Mouse (Mus musculus): ENCODE data around the gene Mmp15. TPM values are rescaled to one million over a fixed set of nuclear protein-coding genes. Genes with fewer than 3 reads are reported as not detected.
"Not testable (repeated sequence)": the region's sequence is repeated elsewhere in the genome, so short reads cannot be mapped to it uniquely, and the experiment has no call there.

The Mmp15 gene
- total RNA-seq, 2 experiments from 2014 or later: 13.8 to 17.0 TPM

- DNase-seq: no peak
- Histone ChIP-seq H3K27ac (no peak overlapping the region), H3K4me3 (no peak overlapping the region)
- intact Hi-C loops (cut with DNase I): no loop called here
- TF ChIP-seq CTCF (IDR thresholded peaks at IDR 0.05): no peak
These were observed 17.7 kb downstream of the Mmp15 start for GRCm38 (mm10) chr8:95369581-95370326.

- Histone ChIP-seq H3K27ac (peak overlapping the region; percentile 67), H3K4me3 (peak overlapping the region; percentile 24)
- intact Hi-C loops (cut with DNase I): no loop called here
- peak; percentile 57 for DNase-seq
- TF ChIP-seq CTCF (IDR thresholded peaks at IDR 0.05): no peak
These were observed 21.4 kb downstream of the Mmp15 start for GRCm38 (mm10) chr8:95373389-95374002.

GRCm38 (mm10) chr8:95374429-95374828 lies 22.4 kb downstream of the Mmp15 start:
- no peak for TF ChIP-seq CTCF (IDR thresholded peaks at IDR 0.05)
- intact Hi-C loops (cut with DNase I): no loop called here
- Histone ChIP-seq H3K4me3 (no peak overlapping the region), H3K27ac (peak overlapping the region; percentile 67)
- no peak for DNase-seq

- intact Hi-C loops (cut with DNase I): no loop called here
- Histone ChIP-seq H3K27ac (peak overlapping the region; percentile 82), H3K4me3 (no peak overlapping the region)
These were observed 23.4 kb downstream of the Mmp15 start for GRCm38 (mm10) chr8:95375374-95375930.

GRCm38 (mm10) chr8:95376309-95376999 lies 24.4 kb downstream of the Mmp15 start:
- intact Hi-C loops (cut with DNase I): loop anchor here (2.0 kb wide), 1 partner anchor 22 kb away; no protein-coding TSS in a partner anchor
- DNase-seq: peak; percentile 65
- Histone ChIP-seq H3K4me3 (no peak overlapping the region), H3K27ac (peak overlapping the region; percentile 82)
- TF ChIP-seq CTCF (IDR thresholded peaks at IDR 0.05): no peak

More at GRCm38 (mm10) chr8:95375374-95375930, 23.4 kb downstream of the Mmp15 start:
- no peak for TF ChIP-seq CTCF (IDR thresholded peaks at IDR 0.05)
- DNase-seq: no peak

- intact Hi-C loops (cut with DNase I): loop anchor here (2.0 kb wide), 1 partner anchor 22 kb away; no protein-coding TSS in a partner anchor
- Histone ChIP-seq H3K4me3 (no peak overlapping the region), H3K27ac (peak overlapping the region; percentile 82)
- no peak for TF ChIP-seq CTCF (IDR thresholded peaks at IDR 0.05)
- no peak for DNase-seq
These were observed 25.0 kb downstream of the Mmp15 start for GRCm38 (mm10) chr8:95377101-95377500.

- no peak for TF ChIP-seq CTCF (IDR thresholded peaks at IDR 0.05)
- peak overlapping the region; percentile 9 for H3K4me3 ChIP-seq
- DNase-seq: peak; percentile 83
- H3K27ac ChIP-seq: peak overlapping the region; percentile 82
- intact Hi-C loops (cut with DNase I): loop anchor here (2.0 kb wide), 1 partner anchor 23 kb away; no protein-coding TSS in a partner anchor
These were observed 25.8 kb downstream of the Mmp15 start for GRCm38 (mm10) chr8:95377863-95378291.

GRCm38 (mm10) chr8:95378928-95379327 lies 26.9 kb downstream of the Mmp15 start:
- H3K4me3 ChIP-seq; intact Hi-C loops (cut with DNase I); DNase-seq: not testable (repeated sequence)
- 0 out of 2 replicates have a peak overlapping the region, but pooled peaks have one; percentile 4 for H3K27ac ChIP-seq

GRCm38 (mm10) chr8:95380953-95381352 lies 28.9 kb downstream of the Mmp15 start:
- DNase-seq: no peak
- intact Hi-C loops (cut with DNase I): no loop called here

GRCm38 (mm10) chr8:95381595-95381994 lies 29.5 kb downstream of the Mmp15 start:
- DNase-seq: no peak
- no peak for TF ChIP-seq CTCF (IDR thresholded peaks at IDR 0.05)
- no peak overlapping the region for H3K4me3 ChIP-seq
- peak overlapping the region; percentile 66 for H3K27ac ChIP-seq
- intact Hi-C loops (cut with DNase I): no loop called here

More at GRCm38 (mm10) chr8:95380953-95381352, 28.9 kb downstream of the Mmp15 start:
- Histone ChIP-seq H3K27ac (peak overlapping the region; percentile 66), H3K4me3 (no peak overlapping the region)
- no peak for TF ChIP-seq CTCF (IDR thresholded peaks at IDR 0.05)

GRCm38 (mm10) chr8:95384501-95384900 lies 32.4 kb downstream of the Mmp15 start:
- Histone ChIP-seq H3K4me3 (no peak overlapping the region), H3K27ac (no peak overlapping the region)
- DNase-seq: no peak
- no peak for TF ChIP-seq CTCF (IDR thresholded peaks at IDR 0.05)
- intact Hi-C loops (cut with DNase I): no loop called here

- intact Hi-C loops (cut with DNase I): no loop called here
- no peak for TF ChIP-seq CTCF (IDR thresholded peaks at IDR 0.05)
- Histone ChIP-seq H3K27ac (no peak overlapping the region), H3K4me3 (no peak overlapping the region)
- no peak for DNase-seq
These were observed 34.0 kb downstream of the Mmp15 start for GRCm38 (mm10) chr8:95386037-95386436.
